Mouse (Mus musculus) heart, adult 9 months (tissue): ENCODE results near the gene Tada1.

Experiments used
- DNase-seq, 2 experiments: peaks; one replicate each; pipeline ENCODE4 v3.0.0; 2022; ENCODE audit warnings: low spot score in 2 of 2

The Tada1 gene

GRCm38 (mm10) chr1:166379013-166379629, at the start of gene Tada1:
Gene Tada1, plus strand, starts transcription at chr1:166379097.
- peak; percentile 93 to 94 for DNase-seq

GRCm38 (mm10) chr1:166330752-166331151, 48.1 kb upstream of the Tada1 start:
- no peak for DNase-seq

- peak; percentile 28 to 41 for DNase-seq
Observed at GRCm38 (mm10) chr1:166339110-166339509, 39.8 kb upstream of the Tada1 start.

GRCm38 (mm10) chr1:166342060-166342459, 36.8 kb upstream of the Tada1 start:
- no peak for DNase-seq

GRCm38 (mm10) chr1:166342539-166342938, 36.4 kb upstream of the Tada1 start:
- no peak for DNase-seq

- no peak for DNase-seq
Observed at GRCm38 (mm10) chr1:166343586-166343985, 35.3 kb upstream of the Tada1 start.

- DNase-seq: no peak
Observed at GRCm38 (mm10) chr1:166344300-166345077, 34.4 kb upstream of the Tada1 start.

- DNase-seq: peak in 1 of 2 experiments; percentile 9
Observed at GRCm38 (mm10) chr1:166345602-166346001, 33.3 kb upstream of the Tada1 start.

- DNase-seq: no peak
Observed at GRCm38 (mm10) chr1:166346906-166347305, 32.0 kb upstream of the Tada1 start.

- no peak for DNase-seq
Observed at GRCm38 (mm10) chr1:166349341-166349740, 29.6 kb upstream of the Tada1 start.

GRCm38 (mm10) chr1:166349751-166350150, 29.1 kb upstream of the Tada1 start:
- no peak for DNase-seq

GRCm38 (mm10) chr1:166360157-166360855, 18.6 kb upstream of the Tada1 start:
- DNase-seq: peak; percentile 46 to 73

GRCm38 (mm10) chr1:166360896-166361295, 18.0 kb upstream of the Tada1 start:
- DNase-seq: no peak

- no peak for DNase-seq
Observed at GRCm38 (mm10) chr1:166361842-166362241, 17.1 kb upstream of the Tada1 start.

- no peak for DNase-seq
Observed at GRCm38 (mm10) chr1:166362659-166363058, 16.2 kb upstream of the Tada1 start.

- DNase-seq: no peak
Observed at GRCm38 (mm10) chr1:166363122-166363521, 15.8 kb upstream of the Tada1 start.

GRCm38 (mm10) chr1:166377171-166377570, 1.7 kb upstream of the Tada1 start:
- DNase-seq: no peak

GRCm38 (mm10) chr1:166378431-166379012, 375 bp upstream of the Tada1 start:
- DNase-seq: no peak

- peak; percentile 63 for DNase-seq
Observed at GRCm38 (mm10) chr1:166379630-166380231, 834 bp downstream of the Tada1 start.

GRCm38 (mm10) chr1:166381336-166381735, 2.4 kb downstream of the Tada1 start:
- no peak for DNase-seq

- DNase-seq: no peak
Observed at GRCm38 (mm10) chr1:166381821-166382220, 2.9 kb downstream of the Tada1 start.

- no peak for DNase-seq
Observed at GRCm38 (mm10) chr1:166382626-166383025, 3.7 kb downstream of the Tada1 start.
